Mouse (Mus musculus) ovary, postnatal 10 days (tissue): ENCODE results near the gene Kdm2b.

ENCODE experiments used
- DNase-seq: peaks from one replicate; pipeline ENCODE4 v3.0.0; 2022; ENCODE audit warnings: low spot score

Kdm2b gene

GRCm38 (mm10) chr5:122894007-122894637, 95.5 kb downstream of the Kdm2b start:
- no peak for DNase-seq

GRCm38 (mm10) chr5:122893270-122893669, 96.4 kb downstream of the Kdm2b start:
- DNase-seq: no peak

- DNase-seq: no peak
Observed at GRCm38 (mm10) chr5:122890396-122890795, 99.2 kb downstream of the Kdm2b start.

- DNase-seq: no peak
Observed at GRCm38 (mm10) chr5:122888612-122889214, 100.9 kb downstream of the Kdm2b start.

GRCm38 (mm10) chr5:122887926-122888611, 101.6 kb downstream of the Kdm2b start:
- DNase-seq: no peak

GRCm38 (mm10) chr5:122887033-122887432, 102.6 kb downstream of the Kdm2b start:
- DNase-seq: no peak

GRCm38 (mm10) chr5:122884594-122885348, 104.9 kb downstream of the Kdm2b start:
- DNase-seq: no peak

- no peak for DNase-seq
Observed at GRCm38 (mm10) chr5:122883652-122884235, 105.9 kb downstream of the Kdm2b start.

GRCm38 (mm10) chr5:122883237-122883636, 106.4 kb downstream of the Kdm2b start:
- DNase-seq: no peak

GRCm38 (mm10) chr5:122882256-122883050, 107.2 kb downstream of the Kdm2b start:
- DNase-seq: no peak

- DNase-seq: peak; percentile 37
Observed at GRCm38 (mm10) chr5:122881313-122881712, 108.3 kb downstream of the Kdm2b start.

GRCm38 (mm10) chr5:122880241-122880980, 109.2 kb downstream of the Kdm2b start:
- no peak for DNase-seq

GRCm38 (mm10) chr5:122876671-122877070, 113.0 kb downstream of the Kdm2b start:
- DNase-seq: no peak

GRCm38 (mm10) chr5:122874359-122874758, 115.3 kb downstream of the Kdm2b start:
- no peak for DNase-seq

- no peak for DNase-seq
Observed at GRCm38 (mm10) chr5:122873573-122873972, 116.0 kb downstream of the Kdm2b start.

GRCm38 (mm10) chr5:122872626-122873025, 117.0 kb downstream of the Kdm2b start:
- DNase-seq: no peak

GRCm38 (mm10) chr5:122863053-122863452, 126.6 kb downstream of the Kdm2b start:
- DNase-seq: no peak

- DNase-seq: no peak
Observed at GRCm38 (mm10) chr5:122855858-122856257, 133.8 kb downstream of the Kdm2b start.

GRCm38 (mm10) chr5:122852611-122853010, 137.0 kb downstream of the Kdm2b start:
- no peak for DNase-seq

- DNase-seq: peak; percentile 5
Observed at GRCm38 (mm10) chr5:122850319-122851002, 139.2 kb downstream of the Kdm2b start.
